Mouse (Mus musculus): ENCODE results near the gene Pcdh11x.
"Not testable (repeated sequence)": the region's sequence is repeated elsewhere in the genome, so short reads cannot be mapped to it uniquely, and the experiment has no call there.

The Pcdh11x gene

GRCm38 (mm10) chrX:120290011-120290899, at the start of gene Pcdh11x:
Pcdh11x (plus strand) TSS chrX:120290259.
- no peak for DNase-seq (ENCODE audit: low read depth)

- no peak for DNase-seq (ENCODE audit: low read depth)
Observed at GRCm38 (mm10) chrX:120260089-120260488, 30.0 kb upstream of the Pcdh11x start.

GRCm38 (mm10) chrX:120285522-120285921, 4.5 kb upstream of the Pcdh11x start:
- DNase-seq (ENCODE audit: low read depth): no peak

GRCm38 (mm10) chrX:120287502-120287901, 2.6 kb upstream of the Pcdh11x start:
- DNase-seq (ENCODE audit: low read depth): no peak

- DNase-seq (ENCODE audit: low read depth): no peak
Observed at GRCm38 (mm10) chrX:120290900-120291280, 831 bp downstream of the Pcdh11x start.

GRCm38 (mm10) chrX:120291696-120292095, 1.6 kb downstream of the Pcdh11x start:
- DNase-seq (ENCODE audit: low read depth): no peak

- no peak for DNase-seq (ENCODE audit: low read depth)
Observed at GRCm38 (mm10) chrX:120292832-120293750, 3.0 kb downstream of the Pcdh11x start.

- no peak for DNase-seq (ENCODE audit: low read depth)
Observed at GRCm38 (mm10) chrX:120301469-120302175, 11.6 kb downstream of the Pcdh11x start.

- DNase-seq (ENCODE audit: low read depth): not testable (repeated sequence)
Observed at GRCm38 (mm10) chrX:120312995-120313394, 22.9 kb downstream of the Pcdh11x start, which contains the start of gene H2afb3. H2afb3 (minus strand) TSS chrX:120313095.

- no peak for DNase-seq (ENCODE audit: low read depth)
Observed at GRCm38 (mm10) chrX:120466225-120466624, 176.2 kb downstream of the Pcdh11x start.

- DNase-seq (ENCODE audit: low read depth): no peak
Observed at GRCm38 (mm10) chrX:120486428-120486827, 196.4 kb downstream of the Pcdh11x start.

GRCm38 (mm10) chrX:120524986-120525385, 234.9 kb downstream of the Pcdh11x start:
- no peak for DNase-seq (ENCODE audit: low read depth)

- DNase-seq (ENCODE audit: low read depth): no peak
Observed at GRCm38 (mm10) chrX:120599309-120599708, 309.2 kb downstream of the Pcdh11x start.

GRCm38 (mm10) chrX:120618460-120618859, 328.4 kb downstream of the Pcdh11x start:
- no peak for DNase-seq (ENCODE audit: low read depth)

GRCm38 (mm10) chrX:120670236-120670635, 380.2 kb downstream of the Pcdh11x start:
- DNase-seq (ENCODE audit: low read depth): not testable (repeated sequence)

- no peak for DNase-seq (ENCODE audit: low read depth)
Observed at GRCm38 (mm10) chrX:120734144-120734543, 444.1 kb downstream of the Pcdh11x start.

- DNase-seq (ENCODE audit: low read depth): no peak
Observed at GRCm38 (mm10) chrX:120735792-120736191, 445.7 kb downstream of the Pcdh11x start.

- no peak for DNase-seq (ENCODE audit: low read depth)
Observed at GRCm38 (mm10) chrX:120944556-120944955, 654.5 kb downstream of the Pcdh11x start.
